Mouse (Mus musculus) neural tube, embryonic 11.5 days (tissue): Measurements from ENCODE around the gene Ppp1r12c. TPM values are rescaled to one million over a fixed set of nuclear protein-coding genes. Genes with fewer than 3 reads are reported as not detected.

Experiments
- ATAC-seq: fragments of 200-750 bp; cut with Nextera tagmentation; 2 replicates; pipeline ENCODE4 v1.8.0; 2017; ENCODE audit warnings: moderate number of reproducible peaks, mild to moderate bottlenecking, moderate TSS enrichment, moderate library complexity; ENCODE audit not compliant: insufficient read depth, low FRiP score, low TSS enrichment
- DNase-seq: peaks from one replicate; pipeline ENCODE4 v3.0.0-alpha.2; 2015; ENCODE audit warnings: low spot score
- H3K27ac ChIP-seq: fragments of 300-500 bp; sonication (generic); 2 replicates; pipeline ENCODE4 v1.5.1; 2014; ENCODE audit warnings: low read depth, mild to moderate bottlenecking, low read length
- H3K27me3 ChIP-seq: fragments of 300-500 bp; sonication (generic); 2 replicates; pipeline ENCODE4 v1.6.1; 2014; ENCODE audit warnings: mild to moderate bottlenecking, low read length, mixed read lengths; ENCODE audit not compliant: control insufficient read depth, insufficient read depth
- H3K36me3 ChIP-seq: fragments of 300-500 bp; sonication (generic); 2 replicates; pipeline ENCODE4 v1.6.1; 2014; ENCODE audit warnings: mild to moderate bottlenecking, low read length, moderate library complexity, mixed read lengths; ENCODE audit not compliant: control insufficient read depth, insufficient read depth
- H3K4me1 ChIP-seq: fragments of 300-500 bp; sonication (generic); 2 replicates; pipeline ENCODE4 v1.6.1; 2014; ENCODE audit warnings: low read length, mixed read lengths; ENCODE audit not compliant: control insufficient read depth, insufficient read depth
- H3K4me2 ChIP-seq: fragments of 300-500 bp; sonication (generic); 2 replicates; pipeline ENCODE4 v1.6.1; 2014; ENCODE audit warnings: low read depth, mild to moderate bottlenecking, moderate library complexity
- H3K4me3 ChIP-seq: fragments of 300-500 bp; sonication (generic); 2 replicates; pipeline ENCODE4 v1.5.1; 2014; ENCODE audit warnings: low read depth, low read length
- H3K9ac ChIP-seq: fragments of 300-500 bp; sonication (generic); 2 replicates; pipeline ENCODE4 v1.6.1; 2014; ENCODE audit warnings: mild to moderate bottlenecking, low read length
- H3K9me3 ChIP-seq: fragments of 300-500 bp; sonication (generic); 2 replicates; pipeline ENCODE4 v1.6.1; 2016; ENCODE audit warnings: low read length; ENCODE audit not compliant: control insufficient read depth
- WGBS: fragments of 180-500 bp; shearing (Covaris S2); extraction: QIAGEN DNeasy Blood & Tissue Kit; methylation state at CpG from one replicate; pipeline ENCODE4 v1.1.7; 2014; 5-methylcytosine and 5-hydroxymethylcytosine counted together
- polyA plus RNA-seq: library from polyadenylated mRNA; unstranded; fragments of >200 nt; fragmentation: Nextera tagmentation; extraction: Ambion mirVana; gene quantifications from 2 replicates; pipeline ENCODE4 v1.2.1, GENCODE M21; 2014

The Ppp1r12c gene
- polyA plus RNA-seq, 1 experiment from 2014 or later, result 41.1 TPM

- Histone ChIP-seq H3K9ac (peak overlapping the region; percentile 92), H3K36me3 (0 out of 2 replicates have a peak, but pooled peaks cover 3% of the 10 kb centered on the region), H3K4me2 (peak overlapping the region; percentile 65), H3K27me3 (no peaks in the 10 kb centered on the region), H3K9me3 (no peaks in the 10 kb centered on the region), H3K27ac (peak overlapping the region; percentile 79), H3K4me1 (peaks cover 28% of the 10 kb centered on the region), H3K4me3 (peak overlapping the region; percentile 94)
- DNase-seq (peak; percentile 33), ATAC-seq (peak; percentile 35)
- WGBS, result under 1% methylated on average over 37 of the region's 52 CpGs
Measured at GRCm38 (mm10) chr7:4500892-4501471, 498 bp downstream of the Ppp1r12c start.

- H3K4me2 ChIP-seq, result peak overlapping the region; percentile 21
- peak overlapping the region; percentile 8; the same call in 1 of the 2 replicates for H3K9ac ChIP-seq
- 92% methylated on average over 4 of the region's 4 CpGs for WGBS
Measured at GRCm38 (mm10) chr7:4499034-4499433, 2.4 kb downstream of the Ppp1r12c start.

GRCm38 (mm10) chr7:4498251-4498650, 3.2 kb downstream of the Ppp1r12c start:
- Histone ChIP-seq H3K9me3 (no peaks in the 10 kb centered on the region), H3K4me1 (peaks cover 28% of the 10 kb centered on the region), H3K4me3 (no peak overlapping the region; the same call in 1 of the 2 replicates), H3K4me2 (no peak overlapping the region; the same call in none of the 2 replicates), H3K36me3 (0 out of 2 replicates have a peak, but pooled peaks cover 3% of the 10 kb centered on the region), H3K27me3 (no peaks in the 10 kb centered on the region), H3K27ac (no peak overlapping the region), H3K9ac (peak overlapping the region; percentile 15; the same call in 1 of the 2 replicates)
- ATAC-seq (peak; percentile 68), DNase-seq (peak; percentile 80)
- WGBS, result 18% methylated on average over 9 of the region's 9 CpGs

More at GRCm38 (mm10) chr7:4499034-4499433, 2.4 kb downstream of the Ppp1r12c start:
- Histone ChIP-seq H3K4me3 (no peak overlapping the region), H3K4me1 (peaks cover 28% of the 10 kb centered on the region), H3K36me3 (0 out of 2 replicates have a peak, but pooled peaks cover 3% of the 10 kb centered on the region), H3K9me3 (no peaks in the 10 kb centered on the region), H3K27ac (no peak overlapping the region), H3K27me3 (no peaks in the 10 kb centered on the region)
- ATAC-seq (no peak), DNase-seq (no peak)

GRCm38 (mm10) chr7:4497271-4497903, 4.1 kb downstream of the Ppp1r12c start:
- Histone ChIP-seq H3K27me3 (no peaks in the 10 kb centered on the region), H3K4me1 (peaks cover 28% of the 10 kb centered on the region), H3K36me3 (0 out of 2 replicates have a peak, but pooled peaks cover 3% of the 10 kb centered on the region), H3K27ac (no peak overlapping the region), H3K9me3 (no peaks in the 10 kb centered on the region), H3K9ac (no peak overlapping the region), H3K4me2 (no peak overlapping the region), H3K4me3 (no peak overlapping the region)
- DNase-seq (no peak), ATAC-seq (no peak)
- WGBS, result 96% methylated on average over 9 of the region's 9 CpGs

- Histone ChIP-seq H3K36me3 (0 out of 2 replicates have a peak, but pooled peaks cover 3% of the 10 kb centered on the region), H3K9me3 (no peaks in the 10 kb centered on the region), H3K9ac (no peak overlapping the region), H3K27ac (no peak overlapping the region), H3K4me2 (no peak overlapping the region), H3K4me1 (peaks cover 28% of the 10 kb centered on the region), H3K27me3 (no peaks in the 10 kb centered on the region), H3K4me3 (no peak overlapping the region)
- no peak for ATAC-seq
- DNase-seq, result no peak
- 91% methylated on average over 3 of the region's 3 CpGs for WGBS
Measured at GRCm38 (mm10) chr7:4496468-4496867, 5.0 kb downstream of the Ppp1r12c start.

- no peak overlapping the region for H3K4me3 ChIP-seq
- H3K36me3 ChIP-seq, result 0 out of 2 replicates have a peak, but pooled peaks cover 3% of the 10 kb centered on the region
- no peaks in the 10 kb centered on the region for H3K27me3 ChIP-seq
- H3K4me1 ChIP-seq, result peaks cover 13% of the 10 kb centered on the region
- H3K9ac ChIP-seq, result no peak overlapping the region
- H3K27ac ChIP-seq, result no peak overlapping the region
- no peaks in the 10 kb centered on the region for H3K9me3 ChIP-seq
- ATAC-seq (no peak), DNase-seq (no peak)
- no peak overlapping the region for H3K4me2 ChIP-seq
- WGBS, result 79% methylated on average over 1 of the region's 1 CpGs
Measured at GRCm38 (mm10) chr7:4493991-4494390, 7.5 kb downstream of the Ppp1r12c start.

GRCm38 (mm10) chr7:4492284-4493224, 8.9 kb downstream of the Ppp1r12c start:
- ATAC-seq (no peak), DNase-seq (no peak)
- Histone ChIP-seq H3K36me3 (peaks cover 3% of the 10 kb centered on the region; the same call in 1 of the 2 replicates), H3K9me3 (no peaks in the 10 kb centered on the region), H3K4me1 (no peaks in the 10 kb centered on the region; the same call in 1 of the 2 replicates), H3K27me3 (no peaks in the 10 kb centered on the region), H3K4me2 (no peak overlapping the region), H3K4me3 (no peak overlapping the region), H3K27ac (no peak overlapping the region), H3K9ac (no peak overlapping the region)
- 76% methylated on average over 13 of the region's 13 CpGs for WGBS

- Histone ChIP-seq H3K9me3 (no peaks in the 10 kb centered on the region), H3K4me3 (no peak overlapping the region), H3K27me3 (no peaks in the 10 kb centered on the region), H3K9ac (no peak overlapping the region), H3K4me1 (no peaks in the 10 kb centered on the region), H3K4me2 (no peak overlapping the region), H3K36me3 (no peaks in the 10 kb centered on the region; the same call in 1 of the 2 replicates), H3K27ac (no peak overlapping the region)
- WGBS, result 85% methylated on average over 6 of the region's 6 CpGs
- ATAC-seq (no peak), DNase-seq (no peak)
Measured at GRCm38 (mm10) chr7:4491308-4491707, 10.2 kb downstream of the Ppp1r12c start.
